Mouse (Mus musculus): Measurements from ENCODE around the gene Eya4.

Eya4 gene

GRCm38 (mm10) chr10:23156866-23157625 is 193.5 kb downstream of the Eya4 start:
- no peak for DNase-seq (ENCODE audit: inconsistent ontology term)

GRCm38 (mm10) chr10:23150401-23150800 is 200.2 kb downstream of the Eya4 start:
- no peak for DNase-seq (ENCODE audit: inconsistent ontology term)

- DNase-seq (ENCODE audit: inconsistent ontology term) = no peak
These were observed 206.0 kb downstream of the Eya4 start for GRCm38 (mm10) chr10:23144616-23145015.

GRCm38 (mm10) chr10:23127947-23128346 is 222.6 kb downstream of the Eya4 start:
- DNase-seq (ENCODE audit: inconsistent ontology term) = no peak

- peak; percentile 18 for DNase-seq (ENCODE audit: inconsistent ontology term)
These were observed 223.4 kb downstream of the Eya4 start for GRCm38 (mm10) chr10:23127151-23127550.

- peak; percentile 79 for DNase-seq (ENCODE audit: inconsistent ontology term)
These were observed 224.1 kb downstream of the Eya4 start for GRCm38 (mm10) chr10:23126529-23126928.

- peak; percentile 49 for DNase-seq (ENCODE audit: inconsistent ontology term)
These were observed 230.1 kb downstream of the Eya4 start for GRCm38 (mm10) chr10:23120437-23120836.

- DNase-seq (ENCODE audit: inconsistent ontology term) = peak; percentile 36
These were observed 233.7 kb downstream of the Eya4 start for GRCm38 (mm10) chr10:23116786-23117410.

- DNase-seq (ENCODE audit: inconsistent ontology term) = no peak
These were observed 234.5 kb downstream of the Eya4 start for GRCm38 (mm10) chr10:23116063-23116462.

GRCm38 (mm10) chr10:23115321-23115720 is 235.3 kb downstream of the Eya4 start:
- no peak for DNase-seq (ENCODE audit: inconsistent ontology term)

- DNase-seq (ENCODE audit: inconsistent ontology term) = no peak
These were observed 242.5 kb downstream of the Eya4 start for GRCm38 (mm10) chr10:23108122-23108521.

GRCm38 (mm10) chr10:23092517-23092916 is 258.1 kb downstream of the Eya4 start:
- DNase-seq (ENCODE audit: inconsistent ontology term) = no peak

GRCm38 (mm10) chr10:23091552-23091951 is 259.0 kb downstream of the Eya4 start:
- no peak for DNase-seq (ENCODE audit: inconsistent ontology term)

GRCm38 (mm10) chr10:23090323-23090722 is 260.3 kb downstream of the Eya4 start:
- DNase-seq (ENCODE audit: inconsistent ontology term) = no peak

GRCm38 (mm10) chr10:23089271-23089670 is 261.3 kb downstream of the Eya4 start:
- DNase-seq (ENCODE audit: inconsistent ontology term) = no peak

- no peak for DNase-seq (ENCODE audit: inconsistent ontology term)
These were observed 261.8 kb downstream of the Eya4 start for GRCm38 (mm10) chr10:23088764-23089163.

GRCm38 (mm10) chr10:23086352-23087215 is 264.0 kb downstream of the Eya4 start:
- DNase-seq (ENCODE audit: inconsistent ontology term) = peak; percentile 15

- no peak for DNase-seq (ENCODE audit: inconsistent ontology term)
These were observed 269.1 kb downstream of the Eya4 start for GRCm38 (mm10) chr10:23081548-23081828.

GRCm38 (mm10) chr10:23080749-23081547 is 269.6 kb downstream of the Eya4 start:
- DNase-seq (ENCODE audit: inconsistent ontology term) = peak; percentile 66

- DNase-seq (ENCODE audit: inconsistent ontology term) = no peak
These were observed 273.7 kb downstream of the Eya4 start for GRCm38 (mm10) chr10:23076691-23077385.

- DNase-seq (ENCODE audit: inconsistent ontology term) = no peak
These were observed 277.2 kb downstream of the Eya4 start for GRCm38 (mm10) chr10:23073431-23073830.
